Mouse (Mus musculus): ENCODE results near the gene Wdr1.

DNA sequence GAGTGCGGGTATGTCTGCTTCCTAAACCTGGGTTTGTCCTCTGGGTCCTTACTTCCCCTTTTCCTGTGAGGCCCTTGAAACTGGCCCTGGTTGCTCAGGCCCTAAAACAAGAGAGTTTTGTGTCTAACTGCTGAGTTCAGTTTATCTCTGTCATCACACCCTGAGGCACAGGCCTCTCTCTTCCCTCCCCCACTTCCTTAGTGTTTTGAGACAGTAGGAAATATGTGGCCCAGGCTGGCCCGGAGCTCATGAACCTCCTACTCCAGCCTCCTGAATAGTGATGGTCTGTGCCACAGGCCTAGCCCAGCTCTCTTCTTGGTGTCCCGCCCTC is 57.6 kb downstream of the Wdr1 start:
- TF ChIP-seq MEF2A (IDR thresholded peaks at IDR 0.05; ENCODE audit: borderline replicate concordance, low read depth, low read length) (no peak), POLR2A (IDR thresholded peaks at IDR 0.05; ENCODE audit: low read depth, low read length) (no peak), KAT2A (IDR thresholded peaks at IDR 0.05; ENCODE audit: insufficient replicate concordance, low read length) (no peak), IRF4 (IDR thresholded peaks at IDR 0.05; ENCODE audit: low read depth, low read length) (no peak)
